Mouse (Mus musculus): ENCODE data around the gene Zcchc24.

Zcchc24 gene

DNA sequence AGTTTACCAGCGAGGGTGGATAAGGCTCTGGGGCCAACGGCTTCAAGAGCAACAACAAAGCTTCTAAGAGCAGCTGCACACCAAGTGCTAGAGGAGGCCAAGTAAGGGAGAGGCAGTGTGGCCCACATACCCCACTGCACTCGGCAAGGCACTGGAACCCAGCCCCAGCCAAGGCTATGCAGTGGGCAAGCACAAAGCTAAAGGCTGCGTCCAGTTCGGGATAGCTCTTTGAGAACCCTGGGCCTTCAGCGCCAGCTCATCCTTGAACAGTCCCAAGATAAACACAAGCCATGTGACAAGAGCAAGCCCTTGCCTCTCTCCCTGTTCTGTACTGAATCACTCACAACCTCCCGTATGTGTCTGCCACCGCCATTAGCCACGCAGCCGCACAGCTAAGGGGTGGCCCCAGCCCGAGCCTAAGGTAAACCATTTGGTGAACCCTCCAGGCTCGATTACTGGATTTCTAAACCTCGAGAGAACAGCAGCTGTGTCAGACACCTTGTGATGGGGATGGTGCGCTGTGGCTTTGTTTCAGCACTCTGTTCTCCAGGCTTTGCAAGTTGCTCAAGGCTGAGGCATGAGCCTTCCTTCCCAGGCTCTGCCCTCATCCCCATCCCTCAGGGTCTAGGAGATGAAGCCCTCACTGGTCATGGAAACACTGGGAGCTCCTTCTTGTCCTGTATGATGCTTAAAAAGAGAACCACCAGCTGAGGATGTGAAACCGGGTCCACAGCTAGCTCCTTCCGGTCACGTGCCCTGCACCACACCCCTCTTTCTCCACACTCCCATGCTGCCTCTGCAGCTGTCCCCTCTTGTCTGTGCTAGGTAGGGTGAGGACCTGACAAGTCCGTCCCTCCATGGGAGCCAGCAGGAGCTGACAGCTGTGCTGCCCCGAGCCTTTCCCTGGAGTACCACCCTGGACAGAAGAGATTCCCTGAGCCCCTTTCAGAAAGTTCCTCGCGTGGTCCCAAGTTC, 21.6 kb downstream of the Zcchc24 start:
- DNase-seq: peak; percentile 66

DNA sequence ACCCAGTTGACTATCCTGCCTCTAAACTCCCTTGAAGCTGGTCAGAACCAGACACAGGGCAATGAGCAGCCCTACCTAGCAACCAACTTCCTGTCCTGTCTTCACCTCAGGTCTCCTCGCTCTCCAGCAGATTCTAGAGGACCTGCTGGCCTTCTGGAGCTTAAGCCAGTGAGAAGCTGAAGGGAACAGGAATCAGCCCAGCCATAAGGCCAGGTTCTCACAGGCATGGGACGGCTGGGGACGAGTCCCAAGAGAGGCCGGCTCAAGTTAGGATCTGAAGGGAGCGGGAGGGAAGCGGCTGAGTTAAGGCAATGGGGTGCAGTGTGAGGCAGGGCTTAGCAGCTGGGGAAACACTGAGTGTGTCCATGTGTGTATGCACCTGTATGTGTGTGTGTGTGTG, 22.5 kb downstream of the Zcchc24 start:
- no peak for DNase-seq

DNA sequence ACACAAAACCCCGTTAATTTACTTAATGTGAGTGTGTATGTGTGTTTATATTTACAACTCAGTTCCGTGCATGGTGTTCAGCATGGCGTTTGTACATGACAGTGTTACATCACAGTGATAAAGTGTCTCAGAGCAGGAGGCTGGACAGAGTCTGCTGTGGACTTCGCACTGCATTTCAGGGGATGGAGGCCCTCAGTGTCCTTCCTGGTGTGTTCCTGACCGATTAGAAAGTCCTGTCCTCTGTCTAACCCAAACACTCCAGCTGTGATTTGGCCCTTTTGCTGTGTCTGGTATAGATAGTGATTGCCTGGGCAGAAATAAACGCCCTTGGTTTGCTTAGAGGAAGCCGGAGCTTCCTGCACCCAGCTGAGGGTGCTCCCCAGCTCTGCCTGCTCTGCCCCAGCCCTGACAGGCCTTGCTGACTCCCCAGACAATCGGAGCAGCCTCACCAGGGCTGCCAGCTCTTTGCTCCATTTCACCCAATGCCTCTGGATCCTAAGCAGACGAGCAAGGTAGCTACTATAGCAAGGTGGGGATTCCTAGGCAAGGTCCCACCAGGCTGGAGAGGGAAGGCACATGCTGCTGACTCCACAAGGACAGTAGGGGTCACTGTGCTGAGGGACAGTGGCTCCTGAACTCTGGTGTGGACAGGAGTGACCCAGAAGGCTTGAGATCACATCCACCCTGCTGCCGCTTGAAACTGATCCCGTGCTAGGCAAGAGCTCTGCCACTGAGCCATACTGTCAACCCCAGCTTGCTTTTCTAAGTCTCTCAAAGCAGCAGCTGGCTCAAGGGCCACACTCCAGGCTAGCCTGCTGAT, 23.3 kb downstream of the Zcchc24 start:
- no peak for DNase-seq

DNA sequence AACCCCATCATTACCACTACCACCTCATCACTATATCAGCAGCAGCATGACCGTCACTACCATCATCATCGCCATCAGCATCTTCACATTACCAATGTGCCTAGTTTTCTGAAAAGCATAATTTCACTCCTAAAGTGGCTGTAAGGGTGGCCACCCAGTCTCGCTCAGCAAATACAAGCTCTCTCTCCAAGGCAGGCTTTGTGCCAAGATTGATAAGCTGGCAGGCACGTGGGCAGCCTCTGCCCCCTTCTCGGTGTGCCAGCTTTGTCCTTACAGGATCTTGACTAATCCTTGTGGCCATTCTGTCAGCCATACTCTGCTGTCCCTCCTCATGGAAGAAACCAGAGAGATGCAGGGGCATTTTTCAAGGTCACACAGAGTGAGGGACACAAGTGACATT, 25.9 kb downstream of the Zcchc24 start:
- DNase-seq: no peak

DNA sequence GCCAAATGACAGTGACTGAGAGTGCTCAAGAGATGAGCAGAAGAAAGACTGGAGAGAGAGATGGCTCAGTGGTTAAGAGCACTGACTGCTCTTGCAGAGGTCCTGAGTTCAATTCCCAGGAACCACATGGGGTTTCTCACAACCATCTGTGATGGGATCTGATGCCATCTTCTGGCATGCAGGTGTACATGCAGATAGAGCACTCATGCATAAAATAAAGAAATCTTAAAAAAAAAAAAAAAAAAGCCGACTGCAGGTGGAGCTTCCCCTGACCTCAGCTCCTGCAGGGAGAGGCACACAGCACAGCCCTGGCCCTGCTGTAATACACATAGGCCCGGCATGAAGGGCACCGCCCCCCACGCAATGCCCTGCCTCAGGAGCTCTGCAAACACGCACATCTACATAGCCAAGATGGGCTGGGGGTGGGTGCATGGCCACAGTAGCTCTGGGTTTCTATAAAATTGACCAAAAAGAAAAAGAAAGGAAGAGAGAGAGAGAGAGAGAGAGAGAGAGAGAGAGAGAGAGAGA, 26.9 kb downstream of the Zcchc24 start:
- DNase-seq: no peak

DNA sequence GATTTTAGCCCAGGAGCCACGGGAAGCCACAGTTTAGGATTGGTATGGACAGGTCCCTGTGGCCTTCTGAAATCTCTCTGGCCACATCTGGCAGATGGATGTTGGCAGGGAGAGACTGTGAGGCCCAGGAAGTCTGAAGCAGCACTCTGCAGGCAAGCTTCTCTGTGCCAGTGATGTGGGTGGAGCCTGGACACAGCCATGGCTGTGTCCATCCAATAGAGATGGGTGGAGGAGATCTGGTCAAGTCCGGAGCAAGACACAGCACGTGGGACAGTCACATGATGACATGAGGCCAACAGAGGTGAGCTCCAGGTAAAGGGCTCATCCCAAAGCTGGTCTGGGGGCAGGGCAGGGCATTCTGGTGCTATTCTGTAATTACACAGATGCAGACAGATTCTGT, 27.6 kb downstream of the Zcchc24 start:
- DNase-seq: no peak

DNA sequence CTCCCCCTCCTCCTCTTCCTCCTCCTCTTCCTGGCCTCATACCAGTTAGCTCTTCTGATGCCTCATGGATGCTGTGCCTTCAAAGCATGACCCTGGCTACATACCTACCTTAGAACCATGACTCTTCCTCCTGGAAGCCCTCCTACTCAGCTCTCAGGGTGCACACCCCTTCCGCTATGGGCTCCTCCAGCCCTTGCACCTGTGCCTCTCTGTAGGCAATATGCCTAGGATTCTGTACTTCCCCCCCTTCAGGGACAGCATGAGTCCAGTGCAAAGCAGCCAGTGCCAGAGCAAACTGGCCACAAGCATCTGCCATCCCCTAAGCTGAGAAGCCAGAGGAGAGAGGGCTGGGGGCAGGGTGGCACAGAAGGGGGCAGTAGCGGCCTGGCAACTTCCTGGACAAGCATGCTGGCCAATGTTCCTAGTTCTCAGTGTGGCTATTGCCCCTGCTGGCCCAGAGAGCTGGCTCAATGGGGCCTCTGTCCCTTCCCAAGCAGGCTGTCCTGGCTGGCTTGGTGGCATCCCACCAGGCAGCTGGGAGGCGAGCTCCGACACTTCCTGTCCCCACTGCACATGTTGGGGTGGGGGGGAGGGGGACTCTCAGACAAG, 28.8 kb downstream of the Zcchc24 start:
- peak; percentile 94 for DNase-seq

DNA sequence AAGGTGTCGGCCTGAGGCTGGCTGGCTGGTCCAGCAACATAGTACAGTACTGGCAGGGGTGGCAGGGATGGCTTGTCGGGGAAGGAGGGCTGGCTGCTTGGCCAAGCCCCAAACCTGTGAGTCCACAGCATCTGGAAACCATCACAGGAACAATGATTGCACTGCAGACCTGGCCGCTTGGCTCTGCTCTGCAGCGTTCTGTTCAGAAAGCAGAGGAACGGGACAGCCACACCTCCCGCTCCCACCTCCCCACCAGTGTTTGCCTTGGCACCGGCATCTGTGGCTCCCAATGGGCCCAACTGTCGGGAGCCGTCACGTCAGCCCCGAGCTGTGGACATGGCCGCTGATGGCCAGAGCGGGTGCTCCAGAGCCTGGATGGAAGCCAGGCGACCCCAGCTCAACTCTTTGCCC, 30.2 kb downstream of the Zcchc24 start:
- peak; percentile 45 for DNase-seq

DNA sequence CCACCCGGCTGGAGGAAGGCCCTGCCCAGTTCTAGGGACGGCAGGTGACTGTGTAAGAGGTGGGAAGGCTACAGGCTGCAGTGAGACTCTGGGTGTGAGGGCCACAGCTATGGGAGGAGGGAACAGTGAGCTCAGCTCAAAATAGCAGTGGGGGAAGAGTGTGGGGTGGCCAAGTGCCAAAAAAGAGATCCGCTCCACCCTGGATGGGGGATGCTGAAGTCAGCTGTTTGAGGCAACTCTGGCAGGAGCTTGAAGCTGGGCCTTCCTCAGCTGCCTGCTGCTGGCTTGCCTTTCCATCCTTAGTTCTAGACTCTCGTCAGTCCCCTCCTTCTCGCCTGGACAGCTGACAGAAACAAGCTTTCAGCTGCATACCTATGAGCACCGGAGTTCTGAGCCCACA, 32.2 kb downstream of the Zcchc24 start:
- DNase-seq: peak; percentile 88

DNA sequence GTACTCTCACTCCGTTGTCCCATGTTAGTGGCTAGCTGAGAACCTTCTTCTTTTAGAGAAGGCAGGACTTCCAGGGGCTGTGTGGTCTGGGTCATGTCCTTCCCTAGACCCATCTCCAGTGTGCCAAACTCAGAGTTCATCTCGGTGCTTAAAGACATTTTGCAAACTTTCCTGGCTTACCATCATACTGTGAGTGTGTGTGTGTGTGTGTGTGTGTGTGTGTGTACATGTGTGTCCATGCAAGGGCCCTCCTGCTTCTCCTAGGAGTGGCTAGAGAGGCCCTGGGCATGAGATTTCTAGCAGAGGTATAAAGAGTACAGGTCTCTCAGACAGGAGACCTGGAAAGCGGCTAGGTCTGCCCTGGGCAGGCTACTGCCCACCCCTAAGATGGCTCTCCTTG, 32.7 kb downstream of the Zcchc24 start:
- no peak for DNase-seq

DNA sequence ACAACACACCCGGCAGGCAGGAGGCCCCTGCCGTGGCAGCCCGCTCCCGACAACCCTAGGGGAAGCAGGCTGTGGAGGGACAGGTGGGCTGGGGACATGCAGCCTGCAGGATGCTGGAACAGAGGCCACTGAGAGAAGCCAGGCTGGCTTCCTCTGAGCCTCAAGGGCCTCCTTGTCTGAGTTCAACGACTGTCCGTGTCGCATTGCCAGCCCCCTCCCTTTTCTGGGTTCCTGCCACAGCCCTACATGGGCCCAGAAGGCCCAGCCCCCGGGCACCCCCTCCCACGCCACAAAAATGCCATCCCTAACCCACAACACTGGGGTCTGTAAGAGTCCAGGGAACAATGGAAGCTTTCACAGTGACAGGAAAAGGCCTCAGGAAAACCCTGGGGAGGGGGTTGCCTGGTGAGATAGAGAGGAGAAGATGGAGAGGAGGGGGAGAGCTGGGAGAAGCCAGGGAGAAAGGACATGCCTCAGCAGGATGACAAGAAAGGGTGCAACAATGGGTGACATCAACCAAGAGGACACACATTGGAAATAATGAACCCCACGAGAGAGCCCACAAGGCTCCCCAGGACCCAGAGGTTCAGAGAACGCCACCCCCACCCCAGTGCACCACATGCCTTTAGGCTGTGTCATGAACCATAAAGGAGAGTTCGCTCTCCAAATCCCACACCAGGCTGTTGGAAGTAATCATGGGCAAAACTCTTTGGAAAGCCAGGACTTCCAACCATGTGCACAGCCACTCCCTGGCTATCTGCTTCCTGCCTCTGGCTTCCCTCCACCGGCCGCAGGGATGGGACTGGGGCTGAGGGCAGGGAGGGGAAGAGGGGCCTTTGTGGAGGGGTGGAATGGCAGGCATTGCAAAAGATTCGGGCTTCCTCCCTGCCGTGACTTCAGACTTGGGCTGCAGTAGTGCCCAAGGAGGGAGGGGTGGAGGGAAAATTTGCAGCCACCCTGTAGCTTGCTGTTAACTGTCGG, 33.8 kb downstream of the Zcchc24 start:
- peak; percentile 70 for DNase-seq

DNA sequence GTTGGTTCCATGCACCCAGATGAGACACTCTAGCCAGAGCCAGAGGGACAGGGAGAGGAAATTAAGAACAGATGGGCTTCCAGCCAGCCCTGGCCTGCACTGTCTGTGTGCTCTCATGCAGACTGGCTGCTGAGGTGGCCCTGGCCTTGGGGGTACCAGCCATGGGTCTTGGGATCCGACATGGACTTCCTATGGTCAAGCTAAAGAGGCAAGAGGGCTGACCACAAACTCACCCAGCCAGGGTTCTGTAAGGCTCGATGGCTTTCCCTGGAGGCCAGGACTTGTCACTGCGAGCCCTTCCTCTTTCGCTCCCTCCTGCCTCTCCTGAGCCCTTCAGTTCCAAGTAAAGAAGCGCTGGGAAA, 41.7 kb downstream of the Zcchc24 start:
- no peak for DNase-seq

DNA sequence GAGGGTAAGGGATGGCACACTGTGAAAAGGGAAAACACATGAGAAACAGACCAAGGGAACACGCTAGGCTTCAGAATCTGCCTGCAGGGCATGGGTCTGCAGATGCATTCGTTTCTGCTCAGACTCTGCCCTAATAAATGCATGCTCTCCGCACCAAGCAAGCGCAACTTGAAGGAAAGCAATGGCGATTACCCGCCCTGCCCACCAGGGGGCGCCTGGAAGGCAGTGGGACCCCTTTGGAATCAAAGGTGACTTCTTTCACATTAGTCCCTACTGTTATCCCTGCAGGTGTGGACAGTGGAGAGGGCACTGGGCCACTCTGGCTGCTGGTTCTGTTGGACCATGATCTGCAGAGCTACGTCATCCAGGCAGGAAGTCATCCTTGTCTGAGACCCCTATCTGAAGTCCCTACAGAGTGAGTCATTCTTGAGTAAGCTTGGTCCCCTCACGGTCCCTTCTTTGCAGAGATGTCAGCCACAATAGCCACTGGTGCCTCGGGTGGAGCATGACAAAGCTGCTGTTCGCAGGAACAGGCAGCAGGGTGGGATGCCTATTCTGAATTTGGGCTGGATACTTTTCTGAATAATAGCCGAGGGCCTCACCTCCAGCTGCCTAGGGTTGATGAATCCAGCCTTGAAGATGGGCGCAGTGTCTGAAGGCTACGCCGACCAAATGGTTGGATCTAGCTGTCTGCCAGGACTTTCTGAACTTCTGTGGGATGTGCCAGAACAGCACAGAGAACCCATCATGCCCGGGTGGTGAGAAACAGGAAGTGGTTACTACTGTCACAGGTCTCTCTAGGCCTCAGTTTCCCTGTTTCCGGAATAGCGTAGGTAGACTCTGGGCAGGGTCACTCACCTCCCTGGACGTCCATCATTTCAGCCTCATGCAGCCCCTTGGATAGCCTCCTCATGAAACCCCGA, 42.4 kb downstream of the Zcchc24 start:
- DNase-seq: no peak

DNA sequence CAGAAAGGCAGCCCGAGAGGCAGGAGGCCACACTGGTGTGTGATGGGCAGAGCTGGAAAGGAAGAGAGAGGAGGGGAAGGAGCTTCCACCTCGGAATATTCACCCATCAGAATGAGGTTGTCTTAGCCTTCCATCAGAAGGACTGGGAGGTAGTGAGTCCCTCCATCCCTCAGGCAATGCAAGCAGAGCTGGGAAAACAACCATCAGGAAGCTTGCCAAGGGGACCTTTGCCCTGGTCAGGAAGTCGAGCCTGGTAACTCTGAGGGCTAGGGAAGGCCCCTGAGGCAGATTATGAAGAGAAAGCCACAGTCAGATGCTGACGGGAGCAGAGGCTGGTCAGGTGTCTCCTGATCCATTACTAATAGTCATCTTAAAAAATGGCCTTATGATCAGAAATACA, 43.1 kb downstream of the Zcchc24 start:
- DNase-seq: no peak

DNA sequence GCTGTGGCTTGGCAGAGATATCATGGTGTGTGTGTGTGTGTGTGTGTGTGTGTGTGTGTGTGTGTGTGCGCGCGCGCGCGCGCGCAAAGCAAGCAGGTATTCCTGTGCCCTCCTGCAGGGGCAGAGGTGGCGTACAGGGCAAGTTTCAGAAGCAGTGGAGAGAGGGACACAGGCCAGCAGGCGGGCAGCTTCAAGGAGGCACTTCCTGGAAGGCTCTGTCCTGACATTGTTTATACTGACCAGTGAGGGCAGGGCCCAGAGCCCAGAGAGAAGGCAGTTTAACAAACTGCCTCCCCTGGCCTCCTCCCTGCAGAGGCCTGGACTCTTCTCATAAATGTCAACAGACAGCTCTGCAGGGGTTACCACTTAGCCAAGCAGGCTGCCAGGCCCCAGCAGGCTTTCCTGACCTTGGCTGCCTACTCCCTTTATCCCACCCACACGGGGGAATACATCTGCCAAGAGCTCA, 43.8 kb downstream of the Zcchc24 start:
- DNase-seq: no peak

DNA sequence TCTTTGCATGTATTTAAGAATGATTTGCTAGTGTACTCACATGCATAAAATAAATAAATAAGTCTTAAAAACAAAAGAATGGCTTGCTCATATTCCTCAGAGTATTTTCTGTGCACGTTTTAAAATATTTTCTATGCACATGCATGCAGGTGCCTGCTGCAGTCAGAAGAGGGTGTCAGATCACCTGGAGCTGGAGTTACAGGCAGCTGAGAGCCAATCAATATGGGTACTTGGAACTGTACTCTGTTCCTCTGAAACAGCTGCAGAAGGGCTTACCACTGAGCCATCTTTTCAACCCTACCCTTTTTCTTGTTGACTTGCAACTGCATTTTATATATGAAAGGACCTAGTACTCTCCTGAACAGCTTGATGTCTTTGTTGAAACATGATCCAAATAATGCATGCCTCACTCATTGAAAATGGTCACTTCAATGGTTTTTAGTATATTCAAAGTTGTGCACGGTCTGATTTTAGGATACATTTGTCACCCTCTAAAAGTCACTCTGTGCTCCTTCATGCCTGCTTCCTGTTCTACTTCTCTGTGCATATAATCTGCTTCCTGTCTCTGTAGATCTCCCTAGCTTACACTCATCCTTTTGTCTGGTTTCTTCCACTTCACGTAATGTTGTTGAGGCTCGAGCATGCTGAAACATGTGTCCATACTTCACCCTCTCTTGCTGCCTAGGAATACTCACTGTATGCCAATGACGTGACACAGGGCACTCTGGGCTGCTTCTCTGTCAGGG, 47.7 kb downstream of the Zcchc24 start:
- DNase-seq: no peak

DNA sequence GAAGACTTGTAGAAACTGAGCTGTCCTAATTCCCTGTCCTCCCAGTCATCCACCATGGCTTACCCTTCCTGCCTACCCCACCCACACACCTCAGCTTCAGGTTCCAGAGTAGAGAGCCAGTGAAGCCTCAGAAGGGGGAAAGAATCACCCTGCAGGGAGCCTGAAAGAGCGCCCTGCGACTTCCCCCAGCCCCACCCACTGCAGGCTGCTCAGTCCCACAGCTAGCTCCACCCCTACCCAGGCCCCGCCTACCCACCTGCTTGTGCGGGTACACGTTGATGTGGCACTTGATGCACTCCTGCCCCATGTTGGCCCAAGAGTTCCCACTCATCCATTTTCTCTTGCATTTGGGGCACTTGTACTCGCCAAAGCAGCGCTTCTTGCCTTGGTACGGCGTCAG, 49.5 kb downstream of the Zcchc24 start:
- no peak for DNase-seq

DNA sequence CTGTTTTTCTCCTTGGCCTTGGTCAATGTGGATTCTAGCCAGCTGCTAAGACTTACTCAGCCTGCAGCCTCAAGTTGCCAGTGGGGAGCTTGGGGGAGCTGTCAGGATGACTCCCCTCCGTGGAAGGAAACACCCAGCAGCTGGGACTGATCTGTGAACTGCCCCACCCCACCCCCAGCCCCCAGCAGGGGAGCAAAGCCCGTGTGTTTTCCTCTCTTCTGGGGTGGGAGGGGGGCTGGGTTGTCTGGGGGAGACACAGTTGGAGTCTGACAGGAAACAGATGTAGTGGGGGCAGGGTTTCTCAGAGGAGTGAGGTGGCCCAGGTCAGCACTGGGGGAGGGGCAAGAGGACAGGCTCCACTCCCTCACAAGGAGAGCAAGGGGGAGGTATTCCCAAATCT, 50.4 kb downstream of the Zcchc24 start:
- DNase-seq: no peak

DNA sequence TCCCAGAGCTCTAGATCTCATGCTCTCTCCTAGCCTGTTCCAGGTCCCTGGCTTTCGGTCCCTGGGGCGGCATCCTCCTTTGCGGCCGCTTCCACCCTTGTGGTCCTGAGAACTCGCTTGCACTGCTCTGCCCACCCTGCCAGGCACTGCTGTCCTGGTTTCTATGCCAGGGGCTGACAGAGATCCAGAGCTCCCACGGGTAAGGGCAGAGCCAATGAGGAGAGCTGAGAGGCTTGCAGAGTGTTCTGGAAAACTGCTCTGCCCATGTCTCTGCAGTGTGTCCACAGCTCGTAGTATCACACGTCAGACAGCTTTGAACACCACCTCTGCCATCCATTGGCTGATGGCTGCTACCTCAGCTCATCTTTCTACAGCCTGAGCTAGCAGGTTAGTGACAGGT, 51.1 kb downstream of the Zcchc24 start:
- no peak for DNase-seq

DNA sequence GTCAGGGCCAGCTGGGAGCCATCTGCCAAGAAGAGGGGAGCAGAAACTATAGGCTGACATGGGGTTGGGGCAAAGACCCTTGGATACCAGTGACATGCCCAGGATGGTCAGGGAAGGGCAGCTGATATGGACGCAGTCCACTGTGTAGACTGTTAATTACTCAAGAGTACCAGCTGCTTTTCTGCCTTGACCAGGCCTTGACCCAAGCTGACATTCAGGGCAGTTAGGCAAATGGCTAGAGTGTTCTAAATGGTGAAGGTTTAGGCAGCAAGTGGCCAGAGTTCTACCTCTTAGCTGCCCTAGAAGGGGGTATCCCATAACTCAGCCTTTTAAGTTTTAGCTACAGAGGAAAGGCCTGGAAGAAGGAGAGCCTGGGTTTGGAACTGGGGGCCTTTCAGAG, 52.3 kb downstream of the Zcchc24 start:
- no peak for DNase-seq
